Mouse (Mus musculus) olfactory bulb, adult 2 months (tissue): ENCODE data around the gene Fbxl17. TPM values are rescaled to one million over a fixed set of nuclear protein-coding genes. Genes with fewer than 3 reads are reported as not detected.
A peak's percentile ranks its signal among the peaks of the same experiment; 100 is the strongest.

ENCODE experiments used
- H3K27ac ChIP-seq: fragments of 200-500 bp; 2 replicates; pipeline ENCODE4 v1.5.1; 2012; ENCODE audit warnings: low read depth, low read length; ENCODE audit not compliant: insufficient read depth
- H3K4me1 ChIP-seq: fragments of 200-500 bp; 2 replicates; pipeline ENCODE4 v1.6.1; 2012; ENCODE audit warnings: low read length; ENCODE audit not compliant: control insufficient read depth, insufficient read depth
- H3K4me3 ChIP-seq: fragments of 200-500 bp; 2 replicates; pipeline ENCODE4 v1.5.1; 2012; ENCODE audit warnings: mild to moderate bottlenecking, low read depth, low read length, moderate library complexity; ENCODE audit not compliant: insufficient read depth
- CTCF ChIP-seq: fragments of 200-500 bp; IDR thresholded peaks from 2 replicates; pipeline ENCODE4 v1.5.1; 2012; ENCODE audit warnings: low read depth, mild to moderate bottlenecking, low read length, moderate library complexity; ENCODE audit not compliant: insufficient read depth
- POLR2A ChIP-seq: fragments of 200-500 bp; IDR thresholded peaks from 2 replicates; pipeline ENCODE4 v1.6.1; 2012; ENCODE audit warnings: mild to moderate bottlenecking, low read depth, low read length, moderate library complexity; ENCODE audit not compliant: insufficient read depth
- WGBS: fragments of 180-500 bp; shearing (Covaris S2); methylation state at CpG from one replicate; pipeline ENCODE4 v1.1.7; 2018; 5-methylcytosine and 5-hydroxymethylcytosine counted together
- polyA plus RNA-seq: library from polyadenylated mRNA; stranded (reverse); fragments of >200 nt; gene quantifications from 2 replicates; pipeline ENCODE4 v1.2.4, GENCODE M21; 2012; ENCODE audit warnings: low replicate concordance; ENCODE audit not compliant: missing spikeins, insufficient read depth, insufficient read length

The Fbxl17 gene
- polyA plus RNA-seq, 1 experiment = not detected

GRCm38 (mm10) chr17:63157019-63157418 lies 342.8 kb downstream of the Fbxl17 start:
- no peak for TF ChIP-seq CTCF
- no peak for TF ChIP-seq POLR2A
- H3K4me3 ChIP-seq = no peak overlapping the region
- WGBS = 97% methylated on average over 7 of the region's 7 CpGs
- H3K27ac ChIP-seq = no peak overlapping the region
- peaks cover 2% of the 10 kb centered on the region; the same call in 1 of the 2 replicates for H3K4me1 ChIP-seq

GRCm38 (mm10) chr17:63146514-63146913 lies 353.3 kb downstream of the Fbxl17 start:
- H3K4me1 ChIP-seq = peaks cover 9% of the 10 kb centered on the region
- H3K4me3 ChIP-seq = no peak overlapping the region
- no peak for TF ChIP-seq CTCF
- no peak for TF ChIP-seq POLR2A
- WGBS = 41% methylated on average over 2 of the region's 2 CpGs
- peak overlapping the region; percentile 67; the same call in 1 of the 2 replicates for H3K27ac ChIP-seq

GRCm38 (mm10) chr17:63145751-63146491 lies 353.9 kb downstream of the Fbxl17 start:
- 49% methylated on average over 12 of the region's 12 CpGs for WGBS

GRCm38 (mm10) chr17:63145311-63145741 lies 354.5 kb downstream of the Fbxl17 start:
- 37% methylated on average over 5 of the region's 5 CpGs for WGBS
- H3K4me1 ChIP-seq = peaks cover 9% of the 10 kb centered on the region
- TF ChIP-seq POLR2A (no peak), CTCF (no peak)
- peak overlapping the region; percentile 67 for H3K27ac ChIP-seq
- H3K4me3 ChIP-seq = no peak overlapping the region

More at GRCm38 (mm10) chr17:63145751-63146491, 353.9 kb downstream of the Fbxl17 start:
- Histone ChIP-seq H3K4me1 (peaks cover 9% of the 10 kb centered on the region), H3K27ac (peak overlapping the region; percentile 67), H3K4me3 (no peak overlapping the region)
- TF ChIP-seq POLR2A = no peak
- no peak for TF ChIP-seq CTCF

GRCm38 (mm10) chr17:63143825-63144224 lies 356.0 kb downstream of the Fbxl17 start:
- no peak overlapping the region for H3K4me3 ChIP-seq
- 74% methylated on average over 7 of the region's 7 CpGs for WGBS
- H3K4me1 ChIP-seq = peaks cover 9% of the 10 kb centered on the region
- TF ChIP-seq CTCF = no peak
- TF ChIP-seq POLR2A = no peak
- no peak overlapping the region for H3K27ac ChIP-seq

GRCm38 (mm10) chr17:63134805-63135204 lies 365.0 kb downstream of the Fbxl17 start:
- no peak overlapping the region for H3K4me3 ChIP-seq
- H3K4me1 ChIP-seq = peaks cover 2% of the 10 kb centered on the region; the same call in 1 of the 2 replicates
- no peak for TF ChIP-seq POLR2A
- TF ChIP-seq CTCF = no peak
- WGBS = 93% methylated on average over 5 of the region's 5 CpGs
- H3K27ac ChIP-seq = no peak overlapping the region

GRCm38 (mm10) chr17:63122427-63122826 lies 377.4 kb downstream of the Fbxl17 start:
- peaks cover 3% of the 10 kb centered on the region for H3K4me1 ChIP-seq
- WGBS = 86% methylated on average over 2 of the region's 2 CpGs
- no peak overlapping the region for H3K27ac ChIP-seq
- TF ChIP-seq CTCF (no peak), POLR2A (no peak)
- no peak overlapping the region for H3K4me3 ChIP-seq

- TF ChIP-seq CTCF = no peak
- no peak for TF ChIP-seq POLR2A
- Histone ChIP-seq H3K4me1 (peaks cover 3% of the 10 kb centered on the region), H3K27ac (no peak overlapping the region), H3K4me3 (no peak overlapping the region)
- 69% methylated on average over 3 of the region's 3 CpGs for WGBS
Observed at GRCm38 (mm10) chr17:63119701-63120100, 380.1 kb downstream of the Fbxl17 start.

GRCm38 (mm10) chr17:63119077-63119476 lies 380.7 kb downstream of the Fbxl17 start:
- Histone ChIP-seq H3K4me3 (no peak overlapping the region), H3K4me1 (peaks cover 3% of the 10 kb centered on the region), H3K27ac (no peak overlapping the region)
- 51% methylated on average over 7 of the region's 7 CpGs for WGBS
- TF ChIP-seq POLR2A (no peak), CTCF (no peak)
